Mouse (Mus musculus) kidney, embryonic 14.5 days (tissue): ENCODE measurements at regions not wholly inside any gene's neighbourhood (a gene's known extent, or its start where the extent isn't known, plus 50 kb on each side); places are given as distances from the start of the nearest gene placed in this dataset.

Experiments
- ATAC-seq: fragments of 200-750 bp; cut with Nextera tagmentation; 2 replicates; pipeline ENCODE4 v1.8.0; 2017; ENCODE audit warnings: moderate number of reproducible peaks, mild to moderate bottlenecking, moderate TSS enrichment, moderate library complexity; ENCODE audit not compliant: low FRiP score, low TSS enrichment
- H3K27ac ChIP-seq: fragments of 300-500 bp; sonication (generic); 2 replicates; pipeline ENCODE4 v1.5.1; 2014; ENCODE audit warnings: low read depth, mild to moderate bottlenecking, low read length, moderate library complexity, mixed read lengths
- H3K27me3 ChIP-seq: fragments of 300-500 bp; sonication (generic); 2 replicates; pipeline ENCODE4 v1.6.1; 2014; ENCODE audit warnings: mild to moderate bottlenecking, low read length; ENCODE audit not compliant: control insufficient read depth, insufficient read depth
- H3K36me3 ChIP-seq: fragments of 300-500 bp; sonication (generic); 2 replicates; pipeline ENCODE4 v1.6.1; 2014; ENCODE audit warnings: low read length, mixed read lengths; ENCODE audit not compliant: control insufficient read depth, insufficient read depth
- H3K4me1 ChIP-seq: fragments of 300-500 bp; sonication (generic); 2 replicates; pipeline ENCODE4 v1.6.1; 2014; ENCODE audit warnings: low read length, mixed read lengths; ENCODE audit not compliant: control insufficient read depth, insufficient read depth
- H3K4me2 ChIP-seq: fragments of 300-500 bp; sonication (generic); replicated peaks from 2 replicates; pipeline ENCODE4 v1.6.1; 2014; ENCODE audit warnings: low read depth, mild to moderate bottlenecking, low read length
- H3K4me3 ChIP-seq: fragments of 300-500 bp; sonication (generic); 2 replicates; pipeline ENCODE4 v1.5.1; 2014; ENCODE audit warnings: mild to moderate bottlenecking, low read length
- H3K9ac ChIP-seq: fragments of 300-500 bp; sonication (generic); 2 replicates; pipeline ENCODE4 v1.6.1; 2014; ENCODE audit warnings: low read depth, mild to moderate bottlenecking, low read length, moderate library complexity
- H3K9me3 ChIP-seq: fragments of 300-500 bp; sonication (generic); 2 replicates; pipeline ENCODE4 v1.6.1; 2016; ENCODE audit warnings: low read length; ENCODE audit not compliant: control insufficient read depth
- WGBS: fragments of 180-500 bp; shearing (Covaris S2); extraction: QIAGEN DNeasy Blood & Tissue Kit; methylation state at CpG from one replicate; pipeline ENCODE4 v1.1.7; 2014; 5-methylcytosine and 5-hydroxymethylcytosine counted together

DNA sequence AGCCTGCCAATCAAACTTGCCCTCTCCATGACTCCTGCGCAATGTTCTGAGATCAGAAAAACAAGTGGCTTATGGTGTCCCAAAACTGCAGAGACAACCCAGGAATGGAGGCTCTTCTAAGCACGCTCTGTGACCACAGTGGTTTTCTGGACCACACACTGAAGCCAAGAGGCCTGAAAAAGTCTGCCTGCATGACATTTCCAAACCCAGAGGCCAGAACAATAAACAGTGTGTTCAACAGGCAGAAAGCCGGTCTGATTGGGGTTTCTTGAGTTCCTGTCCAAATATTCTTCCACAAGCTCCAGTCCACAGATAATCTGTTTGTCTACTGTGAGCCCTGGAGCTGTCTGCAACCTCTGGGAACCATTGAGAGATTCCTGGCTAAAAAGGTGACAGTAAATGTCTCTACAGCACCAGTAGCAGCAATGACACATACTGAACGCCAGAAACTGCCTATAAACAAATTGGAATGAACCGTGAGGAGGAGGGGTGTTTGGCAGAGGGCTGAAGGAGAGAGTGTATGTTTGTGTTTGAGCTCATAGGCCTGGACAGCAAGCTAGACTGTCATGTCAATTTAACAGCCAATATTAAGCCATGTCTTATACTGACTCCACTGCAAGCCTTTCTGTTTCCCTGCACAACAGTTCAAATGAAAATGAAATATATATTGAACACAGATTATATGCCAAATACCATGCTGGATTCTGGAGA is 152.2 kb downstream of the Rpl10-ps3 start:
- peaks cover 9% of the 10 kb centered on the region; the same call in 1 of the 2 replicates for H3K4me1 ChIP-seq
- H3K36me3 ChIP-seq = no peaks in the 10 kb centered on the region
- no peaks in the 10 kb centered on the region for H3K9me3 ChIP-seq
- no peaks in the 10 kb centered on the region for H3K27me3 ChIP-seq
- no peak overlapping the region for H3K4me3 ChIP-seq
- H3K9ac ChIP-seq = no peak overlapping the region
- WGBS = 50% methylated on average over 5 of the region's 5 CpGs
- ATAC-seq = no peak
- H3K27ac ChIP-seq = peak overlapping the region; percentile 44; the same call in 1 of the 2 replicates
- no peak overlapping the region for H3K4me2 ChIP-seq

DNA sequence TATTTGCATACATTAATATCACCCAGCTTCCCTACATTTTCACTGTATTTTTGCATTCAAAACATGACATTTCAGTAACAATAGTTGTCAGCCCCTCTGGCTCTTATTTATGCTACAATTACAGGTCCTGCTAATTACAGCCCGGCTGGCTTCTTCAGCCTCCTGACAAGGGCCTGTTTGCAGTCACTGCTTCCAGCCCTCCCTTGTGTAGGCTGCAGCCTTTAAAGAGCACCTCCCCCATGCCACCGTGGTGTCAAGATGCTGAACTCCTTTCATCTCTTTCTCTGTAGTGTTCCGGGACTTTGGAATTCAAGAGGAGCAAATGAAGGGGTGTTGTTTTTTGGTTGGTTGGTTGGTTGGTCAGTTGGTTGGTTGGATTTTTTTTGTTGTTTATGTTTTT is 153.6 kb downstream of the Rpl10-ps3 start:
- no peak overlapping the region for H3K9ac ChIP-seq
- ATAC-seq = no peak
- H3K27ac ChIP-seq = no peak overlapping the region
- no peaks in the 10 kb centered on the region for H3K27me3 ChIP-seq
- H3K9me3 ChIP-seq = no peaks in the 10 kb centered on the region
- no peak overlapping the region for H3K4me2 ChIP-seq
- H3K4me3 ChIP-seq = no peak overlapping the region
- peaks cover 9% of the 10 kb centered on the region; the same call in 1 of the 2 replicates for H3K4me1 ChIP-seq
- WGBS = 3% methylated on average over 3 of the region's 3 CpGs
- no peaks in the 10 kb centered on the region for H3K36me3 ChIP-seq

DNA sequence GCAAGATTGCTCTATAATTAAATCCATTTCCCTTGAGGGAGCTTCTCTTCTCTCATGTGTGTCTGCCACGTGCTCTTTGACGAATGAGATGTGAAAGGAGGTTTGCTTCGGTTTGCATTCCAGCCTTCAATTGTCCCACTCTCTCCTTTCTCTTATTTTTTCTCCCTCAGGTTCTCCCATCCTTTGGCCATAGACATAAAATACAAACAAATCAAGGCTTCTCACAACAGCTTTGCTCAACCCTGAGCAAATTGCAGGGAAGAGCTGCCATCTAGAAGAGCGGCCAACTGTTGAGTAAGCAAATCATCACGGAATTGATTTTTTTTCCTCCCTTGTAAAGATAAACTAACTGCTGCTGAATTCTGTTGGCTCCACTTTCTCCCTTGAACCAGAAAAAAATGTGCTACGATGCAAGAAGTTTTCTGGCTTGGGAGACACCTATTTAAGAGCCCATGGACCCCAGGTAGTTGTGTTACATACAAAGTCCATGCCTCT is 156.1 kb downstream of the Rpl10-ps3 start:
- no peak for ATAC-seq
- H3K4me3 ChIP-seq = no peak overlapping the region
- no peaks in the 10 kb centered on the region for H3K27me3 ChIP-seq
- 44% methylated on average over 6 of the region's 6 CpGs for WGBS
- no peaks in the 10 kb centered on the region for H3K9me3 ChIP-seq
- no peak overlapping the region for H3K9ac ChIP-seq
- H3K27ac ChIP-seq = no peak overlapping the region
- peaks cover 9% of the 10 kb centered on the region; the same call in 1 of the 2 replicates for H3K4me1 ChIP-seq
- no peak overlapping the region for H3K4me2 ChIP-seq
- no peaks in the 10 kb centered on the region for H3K36me3 ChIP-seq

DNA sequence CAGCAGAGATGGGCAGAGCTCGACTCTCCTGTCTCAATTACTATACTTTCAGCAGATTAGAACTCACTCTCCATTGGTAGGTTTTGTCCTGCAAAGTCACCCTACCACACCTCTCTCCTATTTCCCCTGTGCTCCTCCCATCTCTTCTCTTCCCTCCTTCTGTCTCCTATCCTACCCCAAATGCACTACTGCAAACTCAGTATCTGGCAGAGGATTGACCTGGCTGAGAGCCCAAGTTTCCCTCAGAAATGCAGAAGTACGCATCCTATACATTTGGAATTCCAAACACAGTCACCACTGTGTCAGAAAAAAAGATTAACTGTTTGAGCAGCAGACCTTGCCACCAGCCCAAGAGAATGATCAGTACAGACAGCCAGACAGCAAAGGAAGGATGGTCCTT is 163.4 kb downstream of the Rpl10-ps3 start:
- Histone ChIP-seq H3K36me3 (no peaks in the 10 kb centered on the region), H3K4me1 (no peaks in the 10 kb centered on the region), H3K4me3 (no peak overlapping the region), H3K27ac (no peak overlapping the region), H3K9me3 (no peaks in the 10 kb centered on the region), H3K4me2 (no peak overlapping the region), H3K9ac (no peak overlapping the region), H3K27me3 (no peaks in the 10 kb centered on the region)
- 79% methylated on average over 2 of the region's 2 CpGs for WGBS
- ATAC-seq = no peak

DNA sequence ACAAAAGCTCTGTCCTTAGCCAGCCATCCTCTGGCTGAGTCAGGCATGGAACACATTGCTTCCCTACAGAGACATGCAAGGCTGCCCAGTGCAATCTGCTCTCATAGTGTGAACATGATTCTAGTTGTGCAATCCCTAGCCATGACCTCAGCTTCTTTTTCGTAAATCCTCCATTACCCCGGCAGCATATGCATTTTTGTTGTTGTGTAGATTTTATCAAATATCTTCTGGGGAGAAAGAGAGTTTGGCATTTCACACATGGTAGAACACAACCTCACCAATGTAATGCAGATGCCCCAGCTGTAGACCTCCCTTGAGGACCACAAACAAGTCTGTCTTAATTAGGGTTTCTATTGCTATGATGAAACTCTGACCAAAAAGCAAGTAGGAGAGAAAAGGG is 168.6 kb downstream of the Rpl10-ps3 start:
- no peak overlapping the region for H3K4me3 ChIP-seq

DNA sequence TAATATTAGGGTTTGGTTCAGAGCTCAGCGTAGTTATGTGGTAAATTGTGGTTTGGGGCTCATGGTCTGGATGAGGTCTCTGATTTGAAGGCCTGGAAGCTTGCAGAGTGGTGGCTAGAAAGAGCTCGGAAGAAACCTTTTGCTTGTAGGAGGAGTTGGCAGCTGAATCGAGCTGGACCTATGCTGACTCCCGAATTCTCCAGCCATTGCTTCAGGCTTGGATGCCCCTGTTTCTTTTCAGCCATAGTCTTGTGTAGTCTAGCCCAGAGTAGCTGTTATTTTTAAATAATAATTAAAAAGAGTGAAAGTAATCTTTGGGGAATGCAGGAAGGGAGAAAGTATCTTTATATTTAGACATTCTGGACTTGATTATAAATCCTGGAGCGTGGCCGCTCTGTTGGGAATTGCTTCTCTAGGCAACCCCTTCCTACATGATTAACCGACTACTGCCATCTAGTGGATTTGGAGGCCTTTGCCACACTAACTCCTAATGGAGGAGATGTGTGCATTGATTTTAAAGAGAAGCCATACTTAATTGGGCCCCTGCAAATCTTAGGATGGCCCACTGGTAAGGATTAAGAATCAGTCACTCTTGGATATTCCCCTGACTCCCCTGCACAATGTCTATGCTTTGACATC is 172.8 kb downstream of the Rpl10-ps3 start:
- Histone ChIP-seq H3K4me1 (0 out of 2 replicates have a peak, but pooled peaks cover 2% of the 10 kb centered on the region), H3K4me2 (peak overlapping the region; percentile 22; the same call in 1 of the 2 replicates), H3K4me3 (no peak overlapping the region), H3K9ac (0 out of 2 replicates have a peak overlapping the region, but pooled peaks have one; percentile 18), H3K27me3 (no peaks in the 10 kb centered on the region), H3K27ac (peak overlapping the region; percentile 67; the same call in 1 of the 2 replicates), H3K36me3 (no peaks in the 10 kb centered on the region), H3K9me3 (no peaks in the 10 kb centered on the region)
- peak; percentile 79 for ATAC-seq
- WGBS = 16% methylated on average over 7 of the region's 7 CpGs

More for the DNA sequence above, 168.6 kb downstream of the Rpl10-ps3 start:
- no peak overlapping the region for H3K27ac ChIP-seq
- 0 out of 2 replicates have a peak, but pooled peaks cover 2% of the 10 kb centered on the region for H3K4me1 ChIP-seq
- H3K9ac ChIP-seq = no peak overlapping the region
- no peaks in the 10 kb centered on the region for H3K9me3 ChIP-seq
- WGBS = 84% methylated on average over 2 of the region's 2 CpGs
- ATAC-seq = no peak
- H3K27me3 ChIP-seq = no peaks in the 10 kb centered on the region
- H3K4me2 ChIP-seq = no peak overlapping the region
- no peaks in the 10 kb centered on the region for H3K36me3 ChIP-seq

DNA sequence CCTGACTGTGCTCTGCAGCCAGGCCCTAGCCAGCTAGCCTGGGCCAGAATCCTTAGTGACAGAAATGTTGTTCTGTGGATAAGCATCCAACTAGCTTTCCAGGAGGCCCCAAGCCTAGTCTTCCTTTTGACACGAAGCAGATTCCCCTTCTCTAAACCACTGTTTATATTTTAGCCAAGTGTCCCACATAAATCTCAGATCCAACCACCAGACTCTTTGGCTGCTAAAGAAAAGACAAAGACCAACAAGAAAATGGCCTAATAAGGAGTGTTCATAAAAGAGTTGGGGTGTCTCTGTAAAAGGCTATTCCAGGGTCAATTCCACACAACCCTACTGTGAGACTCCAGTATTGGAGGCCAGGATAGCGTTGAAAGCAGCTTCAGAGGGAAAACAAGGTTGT is 173.6 kb downstream of the Rpl10-ps3 start:
- Histone ChIP-seq H3K4me2 (no peak overlapping the region), H3K9me3 (no peaks in the 10 kb centered on the region), H3K36me3 (no peaks in the 10 kb centered on the region), H3K9ac (no peak overlapping the region), H3K4me1 (0 out of 2 replicates have a peak, but pooled peaks cover 2% of the 10 kb centered on the region), H3K4me3 (no peak overlapping the region), H3K27ac (peak overlapping the region; percentile 1; the same call in 1 of the 2 replicates), H3K27me3 (no peaks in the 10 kb centered on the region)
- no peak for ATAC-seq
- 49% methylated on average over 2 of the region's 2 CpGs for WGBS

DNA sequence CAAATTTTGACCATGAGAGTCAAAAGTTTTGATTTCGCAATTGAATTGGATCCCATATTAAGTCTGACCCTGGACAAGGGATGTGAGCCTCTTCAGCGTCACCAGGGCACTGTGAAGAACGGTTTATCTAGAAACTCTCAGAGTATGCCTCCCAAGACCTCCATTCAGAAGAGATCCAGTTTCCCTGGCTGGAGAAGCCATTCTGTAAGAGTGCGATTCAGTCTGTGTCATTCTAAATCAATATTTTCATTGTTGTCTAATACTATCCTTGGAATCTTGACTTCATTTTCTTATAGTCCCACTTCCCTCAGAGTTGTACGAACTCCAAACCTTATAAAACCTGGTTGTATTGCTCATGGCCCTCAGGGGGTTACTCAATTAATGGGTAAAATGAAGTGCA is 174.1 kb downstream of the Rpl10-ps3 start:
- Histone ChIP-seq H3K36me3 (no peaks in the 10 kb centered on the region), H3K9me3 (no peaks in the 10 kb centered on the region), H3K9ac (no peak overlapping the region), H3K4me3 (no peak overlapping the region), H3K27me3 (no peaks in the 10 kb centered on the region), H3K27ac (peak overlapping the region; percentile 1; the same call in 1 of the 2 replicates), H3K4me2 (no peak overlapping the region), H3K4me1 (0 out of 2 replicates have a peak, but pooled peaks cover 2% of the 10 kb centered on the region)
- WGBS = 86% methylated on average over 5 of the region's 5 CpGs
- ATAC-seq = no peak

DNA sequence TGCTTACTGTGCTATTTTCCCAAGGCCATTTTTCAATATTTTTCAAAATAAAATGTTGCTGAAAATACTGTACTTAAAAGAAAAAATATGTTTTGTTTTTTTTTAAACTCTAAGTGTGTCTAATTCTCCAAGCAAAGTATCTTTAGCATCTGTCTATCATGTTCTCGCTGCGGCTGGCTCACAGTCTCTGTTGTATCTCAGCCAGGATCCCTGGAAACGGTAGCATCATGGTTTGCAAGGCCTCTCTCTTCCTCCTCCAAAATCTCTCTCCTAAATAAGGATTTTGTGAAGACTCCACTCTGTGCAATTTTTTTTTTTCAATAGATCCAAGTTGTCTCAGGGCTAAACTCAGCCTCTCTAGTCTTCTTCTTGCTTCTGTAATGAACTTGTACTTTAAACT is 190.2 kb downstream of the Rpl10-ps3 start:
- 91% methylated on average over 3 of the region's 3 CpGs for WGBS
- Histone ChIP-seq H3K9ac (no peak overlapping the region), H3K27ac (no peak overlapping the region), H3K9me3 (no peaks in the 10 kb centered on the region), H3K36me3 (no peaks in the 10 kb centered on the region), H3K4me2 (no peak overlapping the region), H3K4me3 (no peak overlapping the region), H3K4me1 (no peaks in the 10 kb centered on the region), H3K27me3 (no peaks in the 10 kb centered on the region)
- ATAC-seq = no peak
